Mouse (Mus musculus) megakaryocyte, embryonic 14.5 days (primary cell): ENCODE measurements around the gene Zfp827.

Source experiments
- FLI1 ChIP-seq: IDR thresholded peaks from 2 replicates; pipeline ENCODE4 v1.6.1; 2012; ENCODE audit warnings: low read length, inconsistent platforms, mixed read lengths
- GATA1 ChIP-seq: IDR thresholded peaks from 3 replicates; pipeline ENCODE4 v1.6.1; 2012; ENCODE audit warnings: mixed read lengths, low read length, inconsistent platforms, borderline replicate concordance

DNA sequence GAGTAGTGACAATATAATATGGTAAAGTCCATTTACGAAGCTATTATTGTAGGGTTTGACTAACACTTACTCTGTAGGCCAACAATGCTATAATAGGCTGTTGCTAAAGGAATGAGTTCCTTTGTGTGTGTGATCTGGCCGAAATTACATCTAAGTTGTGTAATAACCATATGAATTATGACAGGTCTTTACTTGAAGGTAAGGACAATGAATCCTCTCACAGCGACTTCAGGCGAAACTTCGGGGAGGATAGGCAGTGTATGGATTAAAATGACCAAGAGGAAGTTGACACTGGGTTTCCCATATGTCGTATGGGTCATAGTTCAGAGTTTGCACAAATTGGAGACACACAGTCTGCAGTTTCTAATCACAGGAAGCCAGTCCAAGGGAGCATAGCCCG is 9.3 kb downstream of the Zfp827 start:
- TF ChIP-seq FLI1 (no peak), GATA1 (no peak)
